Mouse (Mus musculus): ENCODE data around the gene Ccr8. TPM values are rescaled to one million over a fixed set of nuclear protein-coding genes. Genes with fewer than 3 reads are reported as not detected.

Gene Ccr8
- polyA plus RNA-seq, 1 experiment from 2014 or later, result 0.79 TPM

DNA sequence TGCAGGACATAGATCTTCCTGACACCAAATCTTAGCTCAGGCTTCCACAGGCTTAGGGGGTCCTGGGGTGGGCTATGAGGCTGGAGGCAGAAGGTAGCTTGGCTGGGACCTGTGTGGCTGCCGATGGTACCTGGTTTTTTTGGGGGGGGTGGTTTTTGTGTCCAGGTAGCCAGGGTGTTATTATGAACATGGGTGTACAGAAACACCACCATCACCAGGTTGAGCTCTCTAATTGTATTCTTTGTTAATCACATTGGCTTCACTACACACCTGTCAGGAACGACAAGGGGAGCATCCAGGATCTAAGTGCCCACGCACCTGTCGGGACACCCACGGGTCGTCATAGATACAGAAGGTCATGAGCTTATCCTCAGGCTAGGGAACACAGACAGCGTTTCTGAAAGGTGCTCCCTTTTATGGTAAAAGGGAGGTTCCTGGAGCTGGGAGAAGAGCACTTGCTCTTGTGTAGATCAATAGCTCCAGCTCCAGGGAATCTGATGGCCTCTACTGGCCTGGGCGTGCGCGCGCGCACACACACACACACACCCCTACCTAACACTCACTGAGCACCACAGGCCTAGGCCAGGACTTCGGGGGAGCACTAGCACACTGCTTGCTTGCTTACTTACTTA lies 42.7 kb downstream of the Ccr8 start:
- H3K4me3 ChIP-seq, result no peak overlapping the region
- WGBS, result 71% methylated on average over 13 of the region's 13 CpGs
- peaks cover 3% of the 10 kb centered on the region for H3K4me1 ChIP-seq
- no peaks in the 10 kb centered on the region for H3K9me3 ChIP-seq
- H3K27me3 ChIP-seq, result no peaks in the 10 kb centered on the region
- no peak overlapping the region for H3K4me2 ChIP-seq
- peaks cover 34% of the 10 kb centered on the region for H3K36me3 ChIP-seq
- H3K9ac ChIP-seq, result no peak overlapping the region
- H3K27ac ChIP-seq, result no peak overlapping the region
- no peak for ATAC-seq (ENCODE audit: borderline replicate concordance, extremely low read depth, low FRiP score, low TSS enrichment)

DNA sequence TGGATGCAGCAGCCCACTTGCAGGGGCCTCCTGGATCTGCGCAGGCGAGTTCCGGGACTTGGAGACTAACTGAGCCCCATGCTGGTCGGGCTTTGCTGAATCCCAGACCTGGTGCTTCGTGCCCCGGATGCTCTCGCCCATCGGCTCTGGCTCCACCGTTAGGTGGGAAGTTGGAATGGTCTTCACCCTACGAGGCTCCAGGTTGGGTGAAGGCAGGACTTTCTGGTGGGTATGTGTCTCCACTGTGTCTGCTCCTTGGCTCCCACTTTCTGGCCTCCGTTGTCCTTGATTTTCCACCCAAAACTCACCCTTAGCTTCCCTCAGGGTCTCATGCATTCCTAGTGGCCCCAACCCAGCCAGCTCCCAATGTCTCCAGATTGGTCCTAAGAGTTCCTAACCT lies 43.5 kb downstream of the Ccr8 start:
- 88% methylated on average over 11 of the region's 11 CpGs for WGBS

DNA sequence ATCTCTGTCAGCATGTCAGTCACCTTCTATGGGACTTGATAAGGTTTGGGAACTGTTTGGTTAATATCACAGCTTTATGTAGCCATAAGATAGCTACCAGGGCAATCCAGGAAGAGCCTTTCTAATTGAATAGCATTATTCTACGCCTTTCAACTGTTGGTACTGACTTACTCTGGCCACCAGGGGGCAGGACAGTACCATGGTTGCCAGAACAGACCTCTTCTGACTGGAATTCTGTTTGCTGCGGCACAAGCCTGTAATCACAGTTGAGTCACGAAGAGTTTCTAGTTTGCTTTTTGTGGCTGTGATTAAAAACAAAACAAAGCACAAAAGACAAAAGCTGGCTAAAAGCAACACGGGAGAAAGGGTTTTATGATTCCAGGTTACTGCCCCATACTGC lies 48.7 kb downstream of the Ccr8 start:
- ATAC-seq (ENCODE audit: borderline replicate concordance, extremely low read depth, low FRiP score, low TSS enrichment), result no peak
- Histone ChIP-seq H3K4me2 (no peak overlapping the region), H3K9ac (no peak overlapping the region), H3K4me1 (no peaks in the 10 kb centered on the region), H3K9me3 (no peaks in the 10 kb centered on the region), H3K4me3 (no peak overlapping the region), H3K27me3 (no peaks in the 10 kb centered on the region), H3K27ac (no peak overlapping the region), H3K36me3 (no peaks in the 10 kb centered on the region)
- WGBS, result 6% methylated on average over 4 of the region's 4 CpGs

More for the DNA sequence above, 43.5 kb downstream of the Ccr8 start:
- H3K36me3 ChIP-seq, result peaks cover 26% of the 10 kb centered on the region
- no peaks in the 10 kb centered on the region for H3K4me1 ChIP-seq
- ATAC-seq (ENCODE audit: borderline replicate concordance, extremely low read depth, low FRiP score, low TSS enrichment), result no peak
- H3K4me3 ChIP-seq, result no peak overlapping the region
- no peaks in the 10 kb centered on the region for H3K27me3 ChIP-seq
- no peak overlapping the region for H3K9ac ChIP-seq
- no peaks in the 10 kb centered on the region for H3K9me3 ChIP-seq
- no peak overlapping the region for H3K4me2 ChIP-seq
- H3K27ac ChIP-seq, result no peak overlapping the region

DNA sequence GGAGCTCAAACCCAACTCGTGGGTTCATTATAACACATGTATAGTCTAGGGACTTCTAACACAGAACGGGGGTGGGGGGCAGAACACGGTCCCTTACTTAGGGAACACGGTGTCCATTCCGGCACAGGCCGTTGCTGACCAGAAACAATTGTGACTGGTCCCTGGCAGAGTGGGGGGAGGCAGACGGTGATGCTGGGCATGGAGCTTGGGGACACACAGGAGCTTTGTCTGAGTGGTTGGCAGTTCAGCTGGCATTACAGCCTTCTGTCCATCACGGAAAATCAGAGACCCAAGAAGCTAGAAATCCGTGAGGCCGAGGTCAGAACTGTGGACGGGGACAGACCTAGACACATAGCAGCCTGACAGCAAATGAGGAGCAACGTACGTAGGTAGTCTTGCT lies 52.6 kb downstream of the Ccr8 start:
- H3K4me2 ChIP-seq, result no peak overlapping the region
- H3K4me1 ChIP-seq, result no peaks in the 10 kb centered on the region
- no peak overlapping the region for H3K4me3 ChIP-seq
- H3K27ac ChIP-seq, result no peak overlapping the region
- no peaks in the 10 kb centered on the region for H3K36me3 ChIP-seq
- no peak for ATAC-seq (ENCODE audit: borderline replicate concordance, extremely low read depth, low FRiP score, low TSS enrichment)
- WGBS, result 80% methylated on average over 13 of the region's 13 CpGs
- no peak overlapping the region for H3K9ac ChIP-seq
- H3K27me3 ChIP-seq, result no peaks in the 10 kb centered on the region
- H3K9me3 ChIP-seq, result no peaks in the 10 kb centered on the region

Other genes with a start within 250 kb of the Ccr8 start
- gene Wdr48, start 197.2 kb upstream of the Ccr8 start, polyA plus RNA-seq (2015; fragmentation: Nextera tagmentation; extraction: Ambion mirVana), result 53.3 and 54.1 TPM in 2 replicates
- 31.1 and 35.6 TPM in 2 replicates for gene Gorasp1, start 154.5 kb upstream of the Ccr8 start, polyA plus RNA-seq (2015; fragmentation: Nextera tagmentation; extraction: Ambion mirVana)
- gene Ttc21a, start 154.5 kb upstream of the Ccr8 start, polyA plus RNA-seq (2015; fragmentation: Nextera tagmentation; extraction: Ambion mirVana), result 0.67 and 1.1 TPM in 2 replicates
- gene Csrnp1, start 107.5 kb upstream of the Ccr8 start, polyA plus RNA-seq (2015; fragmentation: Nextera tagmentation; extraction: Ambion mirVana), result 8.2 and 8.7 TPM in 2 replicates
- gene Xirp1, start 68.5 kb upstream of the Ccr8 start, polyA plus RNA-seq (2015; fragmentation: Nextera tagmentation; extraction: Ambion mirVana), result 0.96 and 1.3 TPM in 2 replicates
- 7.8 and 9.2 TPM in 2 replicates for gene Cx3cr1, start 22.2 kb upstream of the Ccr8 start, polyA plus RNA-seq (2015; fragmentation: Nextera tagmentation; extraction: Ambion mirVana)
- gene Slc25a38, start 18.3 kb downstream of the Ccr8 start, polyA plus RNA-seq (2015; fragmentation: Nextera tagmentation; extraction: Ambion mirVana), result 31.1 and 34.5 TPM in 2 replicates
- gene Rpsa, start 35.6 kb downstream of the Ccr8 start, polyA plus RNA-seq (2015; fragmentation: Nextera tagmentation; extraction: Ambion mirVana), result 1,474 and 1,505 TPM in 2 replicates
- gene Mobp, start 57.6 kb downstream of the Ccr8 start, polyA plus RNA-seq (2015; fragmentation: Nextera tagmentation; extraction: Ambion mirVana), result not detected in 2 replicates
- 0.29 and 0.31 TPM in 2 replicates for gene Myrip, start 209.4 kb downstream of the Ccr8 start, polyA plus RNA-seq (2015; fragmentation: Nextera tagmentation; extraction: Ambion mirVana)